Mouse (Mus musculus) neural tube, embryonic 11.5 days (tissue): ENCODE data around the gene Prps1l3. TPM values are rescaled to one million over a fixed set of nuclear protein-coding genes. Genes with fewer than 3 reads are reported as not detected.

Source experiments
- ATAC-seq: fragments of 200-750 bp; cut with Nextera tagmentation; 2 replicates; pipeline ENCODE4 v1.8.0; 2017; ENCODE audit warnings: moderate number of reproducible peaks, mild to moderate bottlenecking, moderate TSS enrichment, moderate library complexity; ENCODE audit not compliant: insufficient read depth, low FRiP score, low TSS enrichment
- DNase-seq: peaks from one replicate; pipeline ENCODE4 v3.0.0-alpha.2; 2015; ENCODE audit warnings: low spot score
- H3K27ac ChIP-seq: fragments of 300-500 bp; sonication (generic); 2 replicates; pipeline ENCODE4 v1.5.1; 2014; ENCODE audit warnings: low read depth, mild to moderate bottlenecking, low read length
- H3K27me3 ChIP-seq: fragments of 300-500 bp; sonication (generic); 2 replicates; pipeline ENCODE4 v1.6.1; 2014; ENCODE audit warnings: mild to moderate bottlenecking, low read length, mixed read lengths; ENCODE audit not compliant: control insufficient read depth, insufficient read depth
- H3K36me3 ChIP-seq: fragments of 300-500 bp; sonication (generic); 2 replicates; pipeline ENCODE4 v1.6.1; 2014; ENCODE audit warnings: mild to moderate bottlenecking, low read length, moderate library complexity, mixed read lengths; ENCODE audit not compliant: control insufficient read depth, insufficient read depth
- H3K4me1 ChIP-seq: fragments of 300-500 bp; sonication (generic); 2 replicates; pipeline ENCODE4 v1.6.1; 2014; ENCODE audit warnings: low read length, mixed read lengths; ENCODE audit not compliant: control insufficient read depth, insufficient read depth
- H3K4me2 ChIP-seq: fragments of 300-500 bp; sonication (generic); 2 replicates; pipeline ENCODE4 v1.6.1; 2014; ENCODE audit warnings: low read depth, mild to moderate bottlenecking, moderate library complexity
- H3K4me3 ChIP-seq: fragments of 300-500 bp; sonication (generic); 2 replicates; pipeline ENCODE4 v1.5.1; 2014; ENCODE audit warnings: low read depth, low read length
- H3K9ac ChIP-seq: fragments of 300-500 bp; sonication (generic); 2 replicates; pipeline ENCODE4 v1.6.1; 2014; ENCODE audit warnings: mild to moderate bottlenecking, low read length
- H3K9me3 ChIP-seq: fragments of 300-500 bp; sonication (generic); 2 replicates; pipeline ENCODE4 v1.6.1; 2016; ENCODE audit warnings: low read length; ENCODE audit not compliant: control insufficient read depth
- WGBS: fragments of 180-500 bp; shearing (Covaris S2); extraction: QIAGEN DNeasy Blood & Tissue Kit; methylation state at CpG from one replicate; pipeline ENCODE4 v1.1.7; 2014; 5-methylcytosine and 5-hydroxymethylcytosine counted together
- polyA plus RNA-seq: library from polyadenylated mRNA; unstranded; fragments of >200 nt; fragmentation: Nextera tagmentation; extraction: Ambion mirVana; gene quantifications from 2 replicates; pipeline ENCODE4 v1.2.1, GENCODE M21; 2014

Prps1l3 gene
- polyA plus RNA-seq, 1 experiment from 2014 or later: 64.1 TPM

DNA sequence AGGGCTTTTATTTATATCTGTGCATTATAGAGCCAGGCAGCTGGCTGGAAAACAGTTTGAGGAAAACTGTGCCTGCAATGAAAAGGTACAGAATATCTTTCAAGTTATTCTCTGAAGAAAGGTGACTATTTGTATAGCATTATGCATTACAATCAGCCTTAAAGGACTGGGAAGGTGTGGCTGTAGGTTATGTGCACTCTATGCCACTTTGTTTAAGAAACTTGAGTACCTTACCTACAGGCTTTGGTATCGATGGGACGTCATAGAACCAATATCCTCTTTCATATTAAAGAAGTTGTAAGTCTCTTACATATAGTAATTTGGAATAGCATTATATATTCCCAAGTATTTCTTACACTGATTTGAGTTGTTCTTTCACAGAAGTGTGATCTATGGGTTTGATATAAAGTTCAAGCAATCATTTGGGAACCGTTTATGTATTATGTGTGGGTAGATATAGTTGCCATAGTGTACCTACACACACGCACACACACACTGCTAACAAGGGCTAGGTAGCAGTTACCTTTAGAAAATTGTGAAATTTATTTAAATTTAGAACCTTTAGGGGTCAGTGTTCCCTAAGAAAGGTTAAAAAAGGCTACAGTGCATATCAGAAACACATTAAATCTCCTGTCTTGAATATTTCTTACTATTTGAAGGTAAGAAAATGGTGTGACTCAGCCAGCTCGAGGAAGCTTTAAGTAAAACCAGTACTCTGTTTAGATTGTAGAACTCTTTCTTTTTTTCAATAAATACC, 55.3 kb downstream of the Prps1l3 start:
- no peaks in the 10 kb centered on the region for H3K36me3 ChIP-seq
- WGBS: 85% methylated on average over 5 of the region's 5 CpGs
- no peaks in the 10 kb centered on the region for H3K27me3 ChIP-seq
- DNase-seq: no peak
- H3K4me1 ChIP-seq: no peaks in the 10 kb centered on the region
- H3K4me3 ChIP-seq: no peak overlapping the region
- H3K9me3 ChIP-seq: no peaks in the 10 kb centered on the region
- no peak overlapping the region for H3K9ac ChIP-seq
- no peak overlapping the region for H3K4me2 ChIP-seq
- no peak overlapping the region for H3K27ac ChIP-seq
- ATAC-seq: no peak

Other genes with a start within 250 kb of the Prps1l3 start
- 1.3 and 1.9 TPM in 2 replicates for gene Slc25a21, start 32.9 kb upstream of the Prps1l3 start, polyA plus RNA-seq
- 5.8 and 6.2 TPM in 2 replicates for gene Mipol1, start within 50 bp of the Prps1l3 start, polyA plus RNA-seq